Mouse (Mus musculus) E14TG2a.4 (cell line): ENCODE measurements around the gene Med16.
A peak's percentile ranks its signal among the peaks of the same experiment; 100 is the strongest.
"Not testable (repeated sequence)": the region's sequence is repeated elsewhere in the genome, so short reads cannot be mapped to it uniquely, and the experiment has no call there.

Source experiments
- H3K27me3 ChIP-seq: 2 replicates; pipeline ENCODE4 v1.6.1; 2014; ENCODE audit warnings: low read length, control low read depth; ENCODE audit not compliant: insufficient read depth
- H3K36me3 ChIP-seq: 2 replicates; pipeline ENCODE4 v1.6.1; 2014; ENCODE audit warnings: low read length, control low read depth; ENCODE audit not compliant: insufficient read depth
- H3K4me1 ChIP-seq: replicated peaks from 2 replicates; pipeline ENCODE4 v1.6.1; 2014; ENCODE audit warnings: low read depth, low read length, control low read depth
- H3K4me3 ChIP-seq: replicated peaks from 2 replicates; pipeline ENCODE4 v1.5.1; 2014; ENCODE audit warnings: mild to moderate bottlenecking, low read length
- H3K9me3 ChIP-seq: 2 replicates; pipeline ENCODE4 v1.6.1; 2014; ENCODE audit warnings: low read length, control low read depth
- CTCF ChIP-seq: conservative IDR thresholded peaks from 2 replicates; pipeline ENCODE4 v1.5.1; 2014; ENCODE audit warnings: low read length
- NANOG ChIP-seq: IDR thresholded peaks from 2 replicates; pipeline ENCODE4 v1.6.1; 2014; ENCODE audit warnings: borderline replicate concordance, low read length, mixed read lengths
- POU5F1 ChIP-seq: IDR thresholded peaks from 2 replicates; pipeline ENCODE4 v1.6.1; 2014; ENCODE audit warnings: low read length, borderline replicate concordance

Gene Med16

GRCm38 (mm10) chr10:79886611-79887010 lies 22.1 kb downstream of the Med16 start:
- no peaks in the 10 kb centered on the region for H3K9me3 ChIP-seq
- no peak for TF ChIP-seq CTCF
- no peak for TF ChIP-seq NANOG
- TF ChIP-seq POU5F1 = no peak
- H3K4me3 ChIP-seq = no peak overlapping the region
- no peaks in the 10 kb centered on the region for H3K36me3 ChIP-seq
- H3K27me3 ChIP-seq = peaks cover 40% of the 10 kb centered on the region
- H3K4me1 ChIP-seq = peaks cover 42% of the 10 kb centered on the region

GRCm38 (mm10) chr10:79886054-79886453 lies 22.7 kb downstream of the Med16 start, which contains the start of gene Elane:
Gene Elane, plus strand, starts transcription at chr10:79886247.
- no peak for TF ChIP-seq POU5F1
- no peak for TF ChIP-seq CTCF
- TF ChIP-seq NANOG = no peak
- Histone ChIP-seq H3K27me3 (peaks cover 45% of the 10 kb centered on the region), H3K4me1 (peaks cover 47% of the 10 kb centered on the region)

GRCm38 (mm10) chr10:79884938-79885337 lies 23.8 kb downstream of the Med16 start:
- H3K9me3 ChIP-seq, H3K36me3 ChIP-seq, H3K4me3 ChIP-seq: not testable (repeated sequence)
- Histone ChIP-seq H3K4me1 (peaks cover 55% of the 10 kb centered on the region), H3K27me3 (peaks cover 45% of the 10 kb centered on the region)

More at GRCm38 (mm10) chr10:79886054-79886453, 22.7 kb downstream of the Med16 start, which contains the start of gene Elane:
- no peak within 1 kb of the TSS for H3K4me3 ChIP-seq
- no peaks in the 10 kb centered on the region for H3K36me3 ChIP-seq
- no peaks in the 10 kb centered on the region for H3K9me3 ChIP-seq

- peaks cover 58% of the 10 kb centered on the region for H3K4me1 ChIP-seq
- peaks cover 44% of the 10 kb centered on the region for H3K27me3 ChIP-seq
- no peaks in the 10 kb centered on the region for H3K9me3 ChIP-seq
- no peaks in the 10 kb centered on the region for H3K36me3 ChIP-seq
- H3K4me3 ChIP-seq = no peak overlapping the region
- TF ChIP-seq CTCF = no peak
- TF ChIP-seq NANOG = no peak
- TF ChIP-seq POU5F1 = no peak
Observed at GRCm38 (mm10) chr10:79884446-79884845, 24.3 kb downstream of the Med16 start.

GRCm38 (mm10) chr10:79883297-79884084 lies 25.2 kb downstream of the Med16 start:
- TF ChIP-seq POU5F1 (no peak), CTCF (peak; percentile 84), NANOG (no peak)
- Histone ChIP-seq H3K4me3 (no peak overlapping the region), H3K4me1 (peaks cover 60% of the 10 kb centered on the region), H3K9me3 (no peaks in the 10 kb centered on the region), H3K36me3 (no peaks in the 10 kb centered on the region), H3K27me3 (peaks cover 49% of the 10 kb centered on the region)

GRCm38 (mm10) chr10:79881981-79882380 lies 26.7 kb downstream of the Med16 start:
- peaks cover 1% of the 10 kb centered on the region; the same call in 1 of the 2 replicates for H3K9me3 ChIP-seq
- H3K4me3 ChIP-seq = peak overlapping the region; percentile 58
- no peaks in the 10 kb centered on the region for H3K36me3 ChIP-seq
- peaks cover 65% of the 10 kb centered on the region for H3K4me1 ChIP-seq
- H3K27me3 ChIP-seq = peaks cover 51% of the 10 kb centered on the region
- no peak for TF ChIP-seq NANOG

- Histone ChIP-seq H3K4me1 (peaks cover 68% of the 10 kb centered on the region), H3K4me3 (no peak overlapping the region; the same call in 1 of the 2 replicates), H3K36me3 (no peaks in the 10 kb centered on the region), H3K9me3 (peaks cover 9% of the 10 kb centered on the region; the same call in 1 of the 2 replicates), H3K27me3 (peaks cover 52% of the 10 kb centered on the region)
- TF ChIP-seq NANOG (no peak), CTCF (no peak), POU5F1 (no peak)
Observed at GRCm38 (mm10) chr10:79880721-79881120, 28.0 kb downstream of the Med16 start.

- no peak for TF ChIP-seq CTCF
- no peak for TF ChIP-seq NANOG
- no peak for TF ChIP-seq POU5F1
- Histone ChIP-seq H3K4me3 (no peak overlapping the region), H3K36me3 (no peaks in the 10 kb centered on the region), H3K4me1 (peaks cover 74% of the 10 kb centered on the region), H3K27me3 (peaks cover 64% of the 10 kb centered on the region), H3K9me3 (peaks cover 9% of the 10 kb centered on the region; the same call in 1 of the 2 replicates)
Observed at GRCm38 (mm10) chr10:79879527-79879926, 29.2 kb downstream of the Med16 start.

- TF ChIP-seq NANOG (no peak), POU5F1 (no peak), CTCF (no peak)
- Histone ChIP-seq H3K27me3 (peaks cover 74% of the 10 kb centered on the region), H3K4me3 (no peak overlapping the region), H3K36me3 (no peaks in the 10 kb centered on the region), H3K4me1 (peaks cover 70% of the 10 kb centered on the region), H3K9me3 (peaks cover 9% of the 10 kb centered on the region; the same call in 1 of the 2 replicates)
Observed at GRCm38 (mm10) chr10:79877757-79878156, 31.0 kb downstream of the Med16 start.
